Mouse (Mus musculus): ENCODE data around the gene Micu1.
A peak's percentile ranks its signal among the peaks of the same experiment; 100 is the strongest.

The Micu1 gene

GRCm38 (mm10) chr10:59907080-59907609 is 204.9 kb downstream of the Micu1 start:
- peak; percentile 74 for DNase-seq (ENCODE audit: low read depth)

- DNase-seq (ENCODE audit: low read depth) = peak; percentile 70
Measured at GRCm38 (mm10) chr10:59907695-59908299, 205.5 kb downstream of the Micu1 start.

DNA sequence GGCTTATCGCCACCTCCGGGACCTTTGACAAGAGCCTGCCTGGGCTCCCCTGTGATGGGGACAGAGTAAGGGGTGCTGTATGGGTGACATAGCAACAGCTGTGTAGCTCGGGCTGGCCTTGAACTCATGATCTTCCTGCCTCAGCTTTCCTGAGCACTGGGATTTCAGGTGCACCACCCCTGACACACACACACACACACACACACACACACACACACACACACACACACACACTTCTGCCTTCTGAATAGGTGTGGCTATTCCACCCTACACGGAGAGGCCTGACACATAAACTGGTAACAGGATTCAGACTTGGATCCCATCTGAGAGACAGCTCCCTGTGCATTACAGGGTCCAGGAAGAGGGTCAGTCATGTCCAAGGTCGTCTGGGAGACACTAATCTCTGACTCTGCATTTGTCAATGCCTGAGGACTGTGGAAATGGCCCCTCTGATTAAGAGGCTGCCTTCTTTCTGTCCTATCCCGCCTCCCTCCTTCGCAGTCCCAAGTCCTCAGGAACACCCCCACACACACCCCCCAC is 206.6 kb downstream of the Micu1 start:
- DNase-seq (ENCODE audit: low read depth) = no peak

GRCm38 (mm10) chr10:59909357-59909847 is 207.1 kb downstream of the Micu1 start:
- no peak for DNase-seq (ENCODE audit: low read depth)

DNA sequence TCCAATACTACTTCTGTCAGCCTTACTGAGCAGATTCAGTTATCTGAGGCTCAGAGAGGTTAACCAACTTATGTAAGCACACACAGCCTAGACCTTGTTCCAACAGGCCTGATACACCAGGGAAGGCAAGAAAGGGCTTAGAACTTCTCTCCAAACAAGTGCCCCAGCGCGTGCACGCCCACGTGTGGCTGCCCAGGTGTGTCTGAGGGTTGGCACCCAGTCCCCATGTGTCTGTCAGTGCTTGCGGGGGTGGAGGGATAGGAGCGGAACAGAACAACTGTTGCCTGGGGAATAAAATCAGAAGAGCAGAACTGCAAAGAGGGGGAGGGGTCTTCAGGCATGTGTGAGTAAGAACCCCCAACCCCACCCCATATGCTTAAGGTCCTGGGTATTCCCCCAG is 208.8 kb downstream of the Micu1 start:
- DNase-seq (ENCODE audit: low read depth) = peak; percentile 83

DNA sequence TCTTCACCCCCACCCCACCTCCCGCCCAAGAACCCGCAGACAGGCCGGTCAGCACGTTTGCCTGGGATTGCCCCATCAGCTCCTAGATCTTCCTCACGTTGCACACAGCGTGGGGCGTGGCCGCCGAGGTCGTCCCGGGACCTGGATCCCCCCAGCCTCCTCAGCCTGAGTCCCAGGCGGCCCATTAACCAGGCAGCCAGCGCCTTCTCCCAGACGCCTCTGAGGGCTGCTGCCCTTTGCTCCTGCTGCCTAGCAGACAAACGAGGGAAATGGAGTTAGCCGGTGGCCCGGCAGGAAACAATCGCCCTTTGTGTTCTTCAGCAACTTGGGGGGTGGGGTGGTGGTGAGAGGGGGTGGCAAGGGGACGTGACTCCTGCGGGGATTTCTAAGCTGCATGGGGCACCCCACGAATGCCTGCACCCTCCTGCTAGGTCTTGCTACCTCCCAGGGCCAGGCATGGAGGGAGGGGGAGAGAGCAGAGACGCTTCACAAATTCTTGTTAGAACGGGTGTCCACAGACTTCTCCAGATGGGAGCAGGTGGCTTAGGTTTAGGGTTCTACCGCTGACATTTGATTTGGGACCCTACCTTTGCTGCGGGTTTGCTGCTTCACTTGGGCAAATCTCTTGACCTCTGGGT is 209.4 kb downstream of the Micu1 start:
- peak; percentile 48 for DNase-seq (ENCODE audit: low read depth)

Data from naive thymus-derived CD4-positive, alpha-beta T cell, adult 2 months (primary cell).